In the genomic region with DNA sequence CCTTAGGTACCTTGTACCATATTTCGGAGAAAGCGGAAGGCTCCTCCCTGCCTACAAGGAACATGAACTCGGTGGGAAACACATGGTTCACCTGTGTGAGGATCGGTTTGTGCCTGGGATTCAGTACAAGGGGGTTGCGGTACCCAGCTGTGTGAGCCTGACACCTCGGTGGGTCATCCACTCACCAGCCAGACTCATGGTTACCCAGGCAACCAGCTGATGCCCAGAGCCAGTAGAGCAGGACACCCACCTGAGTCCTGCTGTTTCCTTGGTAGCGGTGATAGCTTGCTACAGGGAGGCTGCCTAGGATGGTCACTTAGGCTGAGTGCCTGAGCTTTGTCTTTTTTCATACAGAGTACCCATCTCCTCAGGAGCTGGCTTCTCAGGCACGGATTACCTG, we compare ENCODE assay signal across 21 mouse cellular contexts.
DNase-seq lines count a peak whose midpoint lies in the region; ATAC-seq and TF ChIP-seq lines count a peak whose summit lies in the region.
"Had no signal": no experiment of that assay in that cellular context is flagged by ENCODE, and none has a peak within 500 bp of the region (broad histone marks: within the 10 kb centered on the region; RNA-seq: fewer than 3 reads in every experiment).

No protein-coding gene starts in this region.

- H3K9ac ChIP-seq in hindbrain, embryonic 13.5 days, result no peak overlapping the region
- H3K9ac ChIP-seq in midbrain, embryonic 16.5 days (ENCODE audit: low read depth, low read length), result no peak overlapping the region
- no peak overlapping the region for H3K9ac ChIP-seq in liver, embryonic 12.5 days
- H3K9ac ChIP-seq: embryonic facial prominence, embryonic 12.5 days; limb, embryonic 12.5 days had no signal

- no peaks in the 10 kb centered on the region for H3K27me3 ChIP-seq in hindbrain, embryonic 10.5 days (ENCODE audit: insufficient read depth, poor library complexity, severe bottlenecking)
- no peaks in the 10 kb centered on the region for H3K27me3 ChIP-seq in hindbrain, embryonic 13.5 days
- H3K27me3 ChIP-seq in midbrain, embryonic 16.5 days (ENCODE audit: control insufficient read depth, insufficient read depth, low read depth, low read length), result no peaks in the 10 kb centered on the region
- no peaks in the 10 kb centered on the region for H3K27me3 ChIP-seq in liver, embryonic 12.5 days (replicated peaks)
- H3K27me3 ChIP-seq: embryonic facial prominence, embryonic 12.5 days; limb, embryonic 12.5 days had no signal

- intact Hi-C loops in left cerebral cortex, adult 2 months (cut with DNase I), result no loop called here
- intact Hi-C loops in left cerebral cortex, postnatal 10 days (cut with DNase I), result no loop called here

- ATAC-seq in hindbrain, embryonic 13.5 days (ENCODE audit: low FRiP score), result peak; percentile 34; the same call in 1 of the 2 replicates
- ATAC-seq in midbrain, embryonic 16.5 days, result peak; percentile 37; the same call in 1 of the 2 replicates
- ATAC-seq in liver, embryonic 12.5 days, result no peak
- ATAC-seq: forebrain, embryonic 16.5 days; inflammation-experienced regulatory T-cells, adult 6 months had no signal

- peaks cover 13% of the 10 kb centered on the region for H3K36me3 ChIP-seq in hindbrain, embryonic 10.5 days
- peaks cover 14% of the 10 kb centered on the region for H3K36me3 ChIP-seq in hindbrain, embryonic 13.5 days
- 0 out of 2 replicates have a peak, but pooled peaks cover 3% of the 10 kb centered on the region for H3K36me3 ChIP-seq in midbrain, embryonic 16.5 days (ENCODE audit: control insufficient read depth, insufficient read depth, low read length)
- peaks cover 23% of the 10 kb centered on the region for H3K36me3 ChIP-seq in liver, embryonic 12.5 days

- H3K4me3 ChIP-seq in left cerebral cortex, adult 2 months, result no peak overlapping the region
- H3K4me3 ChIP-seq in hindbrain, embryonic 10.5 days, result no peak overlapping the region
- no peak overlapping the region for H3K4me3 ChIP-seq in hindbrain, embryonic 13.5 days
- H3K4me3 ChIP-seq in midbrain, embryonic 16.5 days (ENCODE audit: low read depth, low read length), result no peak overlapping the region
- no peak overlapping the region for H3K4me3 ChIP-seq in liver, embryonic 12.5 days
- H3K4me3 ChIP-seq: embryonic facial prominence, embryonic 12.5 days; limb, embryonic 12.5 days had no signal

- no peak for DNase-seq in left cerebral cortex, adult 2 months (ENCODE audit: extremely low spot score in 1 of 2, low spot score in 2 of 2)
- DNase-seq in left cerebral cortex, postnatal 10 days (ENCODE audit: extremely low spot score in 1 of 2, low spot score in 2 of 2), result no peak
- no peak for DNase-seq in hindbrain, embryonic 10.5 days (ENCODE audit: low spot score)
- DNase-seq in right cerebral cortex, postnatal 4 days, result no peak
- no peak for DNase-seq in left cerebral cortex, adult 11 months (ENCODE audit: low spot score)
- DNase-seq: adrenal gland, postnatal 10 days; cerebellum, adult 9-10 months; gastrocnemius, postnatal 36 days; kidney, adult 18-20 months; lung, adult 18-20 months; lung, postnatal 14 days; thymus, postnatal 14 days had no signal

- H3K4me1 ChIP-seq in hindbrain, embryonic 10.5 days (replicated peaks), result peaks cover 52% of the 10 kb centered on the region
- peaks cover 70% of the 10 kb centered on the region for H3K4me1 ChIP-seq in hindbrain, embryonic 13.5 days (replicated peaks)
- H3K4me1 ChIP-seq in midbrain, embryonic 16.5 days (ENCODE audit: control insufficient read depth, insufficient read depth, low read length), result peaks cover 35% of the 10 kb centered on the region
- peaks cover 16% of the 10 kb centered on the region; the same call in 1 of the 2 replicates for H3K4me1 ChIP-seq in liver, embryonic 12.5 days

- no peaks in the 10 kb centered on the region for H3K9me3 ChIP-seq in hindbrain, embryonic 10.5 days
- H3K9me3 ChIP-seq in hindbrain, embryonic 13.5 days, result no peaks in the 10 kb centered on the region
- H3K9me3 ChIP-seq in midbrain, embryonic 16.5 days (replicated peaks; ENCODE audit: control insufficient read depth, low read length, poor library complexity, severe bottlenecking), result no peaks in the 10 kb centered on the region
- H3K9me3 ChIP-seq in liver, embryonic 12.5 days (replicated peaks), result no peaks in the 10 kb centered on the region
- H3K9me3 ChIP-seq: embryonic facial prominence, embryonic 12.5 days had no signal

- H3K27ac ChIP-seq in left cerebral cortex, adult 2 months, result peak overlapping the region; percentile 37
- 0 out of 2 replicates have a peak overlapping the region, but pooled peaks have one; percentile 5 for H3K27ac ChIP-seq in hindbrain, embryonic 10.5 days
- peak overlapping the region; percentile 73 for H3K27ac ChIP-seq in hindbrain, embryonic 13.5 days
- H3K27ac ChIP-seq in midbrain, embryonic 16.5 days (ENCODE audit: low read length), result peak overlapping the region; percentile 55
- no peak overlapping the region for H3K27ac ChIP-seq in liver, embryonic 12.5 days
- H3K27ac ChIP-seq: embryonic facial prominence, embryonic 12.5 days; kidney, postnatal 0 days; limb, embryonic 12.5 days had no signal

- H3K4me2 ChIP-seq in hindbrain, embryonic 13.5 days, result no peak overlapping the region
- no peak overlapping the region for H3K4me2 ChIP-seq in midbrain, embryonic 16.5 days (ENCODE audit: low read length)
- H3K4me2 ChIP-seq in liver, embryonic 12.5 days, result no peak overlapping the region
- H3K4me2 ChIP-seq: embryonic facial prominence, embryonic 12.5 days; limb, embryonic 12.5 days; liver, embryonic 11.5 days had no signal

- TF ChIP-seq CTCF in left cerebral cortex, adult 2 months (IDR thresholded peaks at IDR 0.05), result no peak

- 79% methylated on average over 8 of the region's 8 CpGs for WGBS in hindbrain, embryonic 10.5 days
- 66% methylated on average over 8 of the region's 8 CpGs for WGBS in hindbrain, embryonic 13.5 days
- WGBS in midbrain, embryonic 16.5 days, result 58% methylated on average over 8 of the region's 8 CpGs
- WGBS in liver, embryonic 12.5 days (ENCODE audit: insufficient replicate concordance), result 85% methylated on average over 8 of the region's 8 CpGs
